Mouse (Mus musculus) hindbrain, embryonic 13.5 days (tissue): Measurements from ENCODE around the gene Tssc4. TPM values are rescaled to one million over a fixed set of nuclear protein-coding genes. Genes with fewer than 3 reads are reported as not detected.

Experiments
- polyA plus RNA-seq: library from polyadenylated mRNA; unstranded; fragments of >200 nt; fragmentation: Nextera tagmentation; extraction: Ambion mirVana; gene quantifications from 2 replicates; pipeline ENCODE4 v1.2.1, GENCODE M21; 2015

Gene Tssc4
- polyA plus RNA-seq, 1 experiment from 2014 or later: 90.8 TPM

Other genes starting within 250 kb of the Tssc4 start
- 17.6 and 17.8 TPM in 2 replicates for gene Th, start 138.1 kb upstream of the Tssc4 start, polyA plus RNA-seq
- gene Ascl2, start 100.0 kb upstream of the Tssc4 start, polyA plus RNA-seq: 0.44 and 0.48 TPM in 2 replicates
- gene Tspan32, start 64.2 kb upstream of the Tssc4 start, polyA plus RNA-seq: 0.65 and 1.2 TPM in 2 replicates
- gene Cd81, start 16.5 kb upstream of the Tssc4 start, polyA plus RNA-seq: 322 and 332 TPM in 2 replicates
- 1.4 and 1.9 TPM in 2 replicates for gene Trpm5, start 25.4 kb downstream of the Tssc4 start, polyA plus RNA-seq
- 1.3 and 1.7 TPM in 2 replicates for gene Kcnq1, start 37.1 kb downstream of the Tssc4 start, polyA plus RNA-seq